Mouse (Mus musculus): ENCODE measurements at regions not wholly inside any gene's neighbourhood (a gene's known extent, or its start where the extent isn't known, plus 50 kb on each side); places are given as distances from the start of the nearest gene placed in this dataset.

GRCm38 (mm10) chr13:31060916-31061431, 87.0 kb downstream of the Gm5447 start:
- TF ChIP-seq MXI1 (IDR thresholded peaks at IDR 0.05; ENCODE audit: low read depth, low read length) (no peak), TCF12 (IDR thresholded peaks at IDR 0.05; ENCODE audit: low read depth, low read length) (no peak), KAT2A (conservative IDR thresholded peaks at IDR 0.05; ENCODE audit: low read depth, low read length) (no peak), POLR2AphosphoS5 (IDR thresholded peaks at IDR 0.05; ENCODE audit: borderline replicate concordance, low read depth, low read length) (no peak), NELFE (IDR thresholded peaks at IDR 0.05; ENCODE audit: low read depth, low read length) (no peak), SMC3 (IDR thresholded peaks at IDR 0.05; ENCODE audit: low read depth, low read length) (no peak), UBTF (IDR thresholded peaks at IDR 0.05; ENCODE audit: borderline replicate concordance, insufficient read depth, low read depth, low read length) (no peak), SIN3A (IDR thresholded peaks at IDR 0.05; ENCODE audit: low read length) (no peak), RCOR1 (IDR thresholded peaks at IDR 0.05; ENCODE audit: low read depth, low read length) (no peak), ZC3H11A (IDR thresholded peaks at IDR 0.05; ENCODE audit: low read depth, low read length) (no peak), GABPA (IDR thresholded peaks at IDR 0.05; ENCODE audit: low read depth, low read length) (no peak), EP300 (IDR thresholded peaks at IDR 0.05; ENCODE audit: low read depth in 1 of 2, low read length in 2 of 2) (no peak), TAL1 (IDR thresholded peaks at IDR 0.05; ENCODE audit: low read length) (no peak), ELF1 (IDR thresholded peaks at IDR 0.05; ENCODE audit: low read depth, low read length) (no peak), ETS1 (IDR thresholded peaks at IDR 0.05; ENCODE audit: low read depth, low read length) (no peak), ZNF384 (IDR thresholded peaks at IDR 0.05; ENCODE audit: low read depth, low read length) (no peak)
- no peaks in the 10 kb centered on the region; a peak in 1 of 4 replicates for H3K27me3 ChIP-seq (ENCODE audit: control insufficient read depth in 1 of 2, insufficient read depth in 2 of 2, low read length in 2 of 2)
- DNase-seq (ENCODE audit: low read depth, low spot score): no peak
- H3K27ac ChIP-seq (ENCODE audit: control insufficient read depth, low read depth, low read length): no peak overlapping the region
- no peaks in the 10 kb centered on the region for H3K36me3 ChIP-seq (ENCODE audit: control insufficient read depth in 1 of 2, insufficient read depth in 2 of 2, low read length in 2 of 2)
- no peaks in the 10 kb centered on the region for H3K9me3 ChIP-seq (replicated peaks; ENCODE audit: insufficient read depth, low read length)
- H3K4me3 ChIP-seq (ENCODE audit: control insufficient read depth in 1 of 2, insufficient read depth in 1 of 2, low read depth in 2 of 2, low read length in 2 of 2): no peak overlapping the region
- H3K79me2 ChIP-seq (ENCODE audit: control insufficient read depth, insufficient read depth, low read length, poor library complexity): no peaks in the 10 kb centered on the region
- H3K9ac ChIP-seq (ENCODE audit: control insufficient read depth, low read depth, low read length, poor library complexity, severe bottlenecking): no peak overlapping the region
- no peaks in the 10 kb centered on the region for H3K4me1 ChIP-seq (ENCODE audit: control insufficient read depth in 1 of 2, insufficient read depth in 2 of 2, low read length in 2 of 2)

DNA sequence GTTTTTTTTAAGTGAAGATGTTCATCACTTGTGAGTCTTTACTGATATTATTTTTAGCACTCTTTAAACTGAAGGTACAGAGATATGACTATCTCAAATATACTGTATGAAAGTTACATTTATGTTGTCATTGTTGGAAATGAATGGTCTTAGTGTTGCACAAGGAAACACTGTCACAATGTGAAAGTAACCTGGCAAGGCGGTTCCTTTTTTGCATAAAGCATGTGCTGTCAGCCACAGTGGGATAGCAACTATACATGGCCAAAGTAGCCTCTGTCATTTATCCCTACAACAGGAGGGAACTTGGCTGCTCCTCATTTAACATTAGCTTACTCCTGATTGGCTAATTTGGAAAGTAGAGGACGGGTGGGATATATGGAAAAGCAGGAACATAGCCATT, 94.3 kb downstream of the Gm5447 start:
- Histone ChIP-seq H3K9ac (ENCODE audit: control insufficient read depth, low read depth, low read length, poor library complexity, severe bottlenecking) (no peak overlapping the region), H3K4me1 (ENCODE audit: control insufficient read depth in 1 of 2, insufficient read depth in 2 of 2, low read length in 2 of 2) (no peaks in the 10 kb centered on the region), H3K27me3 (ENCODE audit: control insufficient read depth in 1 of 2, insufficient read depth in 2 of 2, low read length in 2 of 2) (no peaks in the 10 kb centered on the region; a peak in 1 of 4 replicates), H3K27ac (ENCODE audit: control insufficient read depth, low read depth, low read length) (no peak overlapping the region), H3K9me3 (replicated peaks; ENCODE audit: insufficient read depth, low read length) (no peaks in the 10 kb centered on the region), H3K36me3 (ENCODE audit: control insufficient read depth in 1 of 2, insufficient read depth in 2 of 2, low read length in 2 of 2) (no peaks in the 10 kb centered on the region), H3K79me2 (ENCODE audit: control insufficient read depth, insufficient read depth, low read length, poor library complexity) (no peaks in the 10 kb centered on the region), H3K4me3 (ENCODE audit: control insufficient read depth in 1 of 2, insufficient read depth in 1 of 2, low read depth in 2 of 2, low read length in 2 of 2) (no peak overlapping the region)
- DNase-seq (ENCODE audit: low read depth, low spot score): no peak
- TF ChIP-seq MXI1 (IDR thresholded peaks at IDR 0.05; ENCODE audit: low read depth, low read length): no peak
- TF ChIP-seq MAFK (IDR thresholded peaks at IDR 0.05; ENCODE audit: borderline replicate concordance, low read depth, low read length): no peak
- TF ChIP-seq CHD2 (IDR thresholded peaks at IDR 0.05; ENCODE audit: low read length): no peak
- no peak for TF ChIP-seq ZNF384 (IDR thresholded peaks at IDR 0.05; ENCODE audit: low read depth, low read length)
- no peak for TF ChIP-seq HCFC1 (IDR thresholded peaks at IDR 0.05; ENCODE audit: low read depth, low read length)
- no peak for TF ChIP-seq E2F4 (IDR thresholded peaks at IDR 0.05; ENCODE audit: borderline replicate concordance, low read depth, low read length)
- no peak for TF ChIP-seq RCOR1 (IDR thresholded peaks at IDR 0.05; ENCODE audit: low read depth, low read length)
- no peak for TF ChIP-seq TBP (IDR thresholded peaks at IDR 0.05; ENCODE audit: low read depth, low read length)
- no peak for TF ChIP-seq MEF2A (IDR thresholded peaks at IDR 0.05; ENCODE audit: extremely low read depth, insufficient replicate concordance, low read depth, low read length, poor library complexity, severe bottlenecking)
- no peak for TF ChIP-seq EP300 (IDR thresholded peaks at IDR 0.05; ENCODE audit: low read depth in 1 of 2, low read length in 2 of 2)
- TF ChIP-seq ZC3H11A (IDR thresholded peaks at IDR 0.05; ENCODE audit: low read depth, low read length): no peak
- no peak for TF ChIP-seq POLR2AphosphoS2 (IDR thresholded peaks at IDR 0.05; ENCODE audit: low read length)
- TF ChIP-seq ELF1 (IDR thresholded peaks at IDR 0.05; ENCODE audit: low read depth, low read length): no peak
- TF ChIP-seq POLR2AphosphoS5 (IDR thresholded peaks at IDR 0.05; ENCODE audit: borderline replicate concordance, low read depth, low read length): no peak
